Mouse (Mus musculus): ENCODE measurements at regions not wholly inside any gene's neighbourhood (a gene's known extent, or its start where the extent isn't known, plus 50 kb on each side); places are given as distances from the start of the nearest gene placed in this dataset.

DNA sequence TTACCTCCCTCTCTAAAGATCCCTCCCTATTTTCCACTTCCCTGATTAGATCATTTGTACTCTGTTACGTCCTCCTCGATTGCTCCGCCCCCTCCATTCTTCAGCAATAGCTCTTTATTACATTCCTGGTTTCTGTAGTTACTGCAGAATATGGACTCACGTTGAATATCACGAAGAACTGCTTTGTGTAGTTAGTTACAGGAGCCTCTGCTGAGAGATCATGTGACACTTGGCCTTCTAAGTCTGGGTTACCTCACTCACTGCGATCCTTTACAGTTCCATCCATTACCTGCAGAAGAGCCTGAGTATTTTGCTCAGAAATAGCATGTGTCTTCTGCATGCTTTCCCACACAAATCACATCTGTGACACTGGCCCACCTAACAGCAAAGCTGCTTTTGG, 102.3 kb downstream of the Tmem200c start:
- H3K4me2 ChIP-seq (ENCODE audit: insufficient read depth, low read depth, poor library complexity, severe bottlenecking) = no peak overlapping the region
- H3K9me3 ChIP-seq (replicated peaks; ENCODE audit: low read length) = peaks cover 69% of the 10 kb centered on the region
- H3K36me3 ChIP-seq (replicated peaks in 1 of 2; ENCODE audit: control insufficient read depth in 1 of 2, insufficient read depth in 1 of 2, low read length in 1 of 2) = no peaks in the 10 kb centered on the region
- H3K4me3 ChIP-seq (replicated peaks in 1 of 3; ENCODE audit: low read depth in 2 of 3, low read length in 2 of 3, poor library complexity in 1 of 3) = no peak overlapping the region
- in situ Hi-C loops (cut with MboI; ENCODE audit: low pct_ligation_motif_present, low pct_unique_long_range_greater_than_20kb, low sequenced_read_pairs) (no loop called here), dilution Hi-C loops (cut with MboI; ENCODE audit: extremely low pct_ligation_motif_present, extremely low pct_unique_long_range_greater_than_20kb, low sequenced_read_pairs) (no loop called here)
- no peaks in the 10 kb centered on the region for H3K27me3 ChIP-seq (replicated peaks)
- no peak for TF ChIP-seq NELFE (IDR thresholded peaks at IDR 0.05; ENCODE audit: low read depth, low read length)
- no peak for TF ChIP-seq SMC3 (IDR thresholded peaks at IDR 0.05; ENCODE audit: low read depth, low read length)
- H3K27ac ChIP-seq (ENCODE audit: insufficient read depth, low read depth) = no peak overlapping the region
- no peak overlapping the region for H3K9ac ChIP-seq (ENCODE audit: insufficient read depth, low read depth)
- H3K4me1 ChIP-seq (ENCODE audit: control insufficient read depth in 1 of 2, insufficient read depth in 2 of 2) = no peaks in the 10 kb centered on the region
- no peaks in the 10 kb centered on the region for H3K79me2 ChIP-seq (replicated peaks; ENCODE audit: control insufficient read depth, extremely low read depth, insufficient read depth, poor library complexity, severe bottlenecking)
- no peak for DNase-seq (ENCODE audit: extremely low read depth)

DNA sequence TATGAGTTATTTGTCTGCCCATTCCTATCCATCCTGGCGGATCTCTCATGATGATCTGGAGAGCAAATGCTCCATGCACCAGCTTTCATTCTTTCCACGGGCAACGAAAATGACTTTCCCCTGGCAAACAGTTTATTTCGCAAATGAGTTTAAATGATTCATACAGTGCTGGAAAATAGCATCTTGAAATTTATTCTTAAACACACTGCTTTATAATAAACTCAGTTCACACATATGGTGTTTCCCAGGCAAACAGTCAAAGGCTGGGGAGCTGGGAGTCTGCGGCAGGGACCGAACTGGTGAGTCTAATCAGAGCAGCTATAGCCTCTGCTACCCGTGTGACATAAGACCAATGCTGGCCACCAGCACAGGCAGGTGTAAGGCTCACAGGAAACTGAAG, 106.8 kb downstream of the Tmem200c start:
- TF ChIP-seq MEF2A (IDR thresholded peaks at IDR 0.05; ENCODE audit: borderline replicate concordance, low read depth, low read length) (no peak), UBTF (IDR thresholded peaks at IDR 0.05; ENCODE audit: low read depth, low read length) (no peak), GABPA (IDR thresholded peaks at IDR 0.05; ENCODE audit: insufficient replicate concordance, low read depth, low read length) (no peak), MYC (IDR thresholded peaks at IDR 0.05; ENCODE audit: low read depth, low read length) (no peak), ZNF384 (IDR thresholded peaks at IDR 0.05; ENCODE audit: low read depth, low read length) (no peak), EP300 (IDR thresholded peaks at IDR 0.05; ENCODE audit: low read length) (no peak), MAFK (IDR thresholded peaks at IDR 0.05; ENCODE audit: insufficient replicate concordance, low read length) (no peak), RCOR1 (conservative IDR thresholded peaks at IDR 0.05; ENCODE audit: low read depth, low read length) (no peak), POLR2A (IDR thresholded peaks at IDR 0.05; ENCODE audit: low read depth, low read length) (no peak), SMC3 (IDR thresholded peaks at IDR 0.05; ENCODE audit: low read depth, low read length) (no peak), PAX5 (IDR thresholded peaks at IDR 0.05; ENCODE audit: low read length) (no peak), IRF4 (IDR thresholded peaks at IDR 0.05; ENCODE audit: low read depth, low read length) (no peak), MAX (IDR thresholded peaks at IDR 0.05; ENCODE audit: low read length) (no peak), RAD21 (IDR thresholded peaks at IDR 0.05; ENCODE audit: low read depth, low read length) (no peak), KAT2A (IDR thresholded peaks at IDR 0.05; ENCODE audit: insufficient replicate concordance, low read length) (no peak), CTCF (conservative IDR thresholded peaks at IDR 0.05 in 1 of 2, IDR thresholded peaks at IDR 0.05 in 1 of 2; ENCODE audit: low read depth in 2 of 2, low read length in 2 of 2) (no peak), TBP (conservative IDR thresholded peaks at IDR 0.05; ENCODE audit: low read depth, low read length) (no peak)
- in situ Hi-C loops (cut with MboI; ENCODE audit: low pct_ligation_motif_present, low pct_unique_long_range_greater_than_20kb, low sequenced_read_pairs) = no loop called here
- Histone ChIP-seq H3K4me3 (replicated peaks in 1 of 3; ENCODE audit: low read depth in 2 of 3, low read length in 2 of 3, poor library complexity in 1 of 3) (no peak overlapping the region), H3K27me3 (replicated peaks) (no peaks in the 10 kb centered on the region), H3K4me1 (ENCODE audit: control insufficient read depth in 1 of 2, insufficient read depth in 2 of 2) (no peaks in the 10 kb centered on the region), H3K27ac (ENCODE audit: insufficient read depth, low read depth) (no peak overlapping the region), H3K36me3 (replicated peaks in 1 of 2; ENCODE audit: control insufficient read depth in 1 of 2, insufficient read depth in 1 of 2, low read length in 1 of 2) (no peaks in the 10 kb centered on the region), H3K4me2 (ENCODE audit: insufficient read depth, low read depth, poor library complexity, severe bottlenecking) (no peak overlapping the region), H3K9me3 (replicated peaks; ENCODE audit: low read length) (peaks cover 81% of the 10 kb centered on the region), H3K79me2 (replicated peaks; ENCODE audit: control insufficient read depth, extremely low read depth, insufficient read depth, poor library complexity, severe bottlenecking) (no peaks in the 10 kb centered on the region), H3K9ac (ENCODE audit: insufficient read depth, low read depth) (no peak overlapping the region)
- dilution Hi-C loops (cut with MboI; ENCODE audit: extremely low pct_ligation_motif_present, extremely low pct_unique_long_range_greater_than_20kb, low sequenced_read_pairs) = no loop called here
- DNase-seq (ENCODE audit: extremely low read depth) = no peak
